Comparison of ENCODE assay signal across 25 mouse cellular contexts in the genomic region with DNA sequence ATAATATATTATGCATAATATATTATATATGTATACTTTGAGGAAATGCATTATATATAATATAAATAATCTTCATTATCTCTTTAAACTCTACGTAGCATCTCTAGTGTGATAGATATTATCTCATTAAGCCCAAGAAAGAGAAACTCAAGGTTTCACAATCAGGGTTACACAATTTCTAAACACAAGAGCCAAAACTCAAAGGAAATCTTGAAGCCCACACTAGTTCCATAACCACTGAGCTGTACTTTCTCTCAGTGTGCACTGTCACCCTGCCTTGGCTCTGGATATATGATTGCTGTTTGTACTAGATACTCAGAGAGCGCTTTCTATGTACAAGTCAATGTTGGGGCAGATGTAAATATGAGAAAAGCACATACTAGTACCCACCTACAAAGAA.
"Had no signal": no experiment of that assay in that cellular context is flagged by ENCODE, and none has a peak within 500 bp of the region (broad histone marks: within the 10 kb centered on the region; RNA-seq: fewer than 3 reads in every experiment).

No protein-coding gene starts in this region.

- H3K4me3 ChIP-seq: heart, embryonic 10.5 days; heart, embryonic 12.5 days; hindbrain, embryonic 10.5 days; hindbrain, embryonic 12.5 days; intestine, embryonic 15.5 days; layer of hippocampus, adult 2 months; left cerebral cortex, adult 2 months; limb, embryonic 13.5 days; limb, embryonic 15.5 days had no signal

- H3K4me1 ChIP-seq: heart, embryonic 10.5 days; heart, embryonic 12.5 days; intestine, embryonic 15.5 days had no signal

- ATAC-seq: forebrain, postnatal 0 days; hindbrain, embryonic 16.5 days; inflammation-experienced regulatory T-cells, adult 6 months; intestine, embryonic 15.5 days; intestine, postnatal 0 days had no signal

- H3K27ac ChIP-seq: heart, embryonic 10.5 days; hindbrain, embryonic 10.5 days; hindbrain, embryonic 12.5 days; hindbrain, embryonic 14.5 days; intestine, embryonic 15.5 days; layer of hippocampus, adult 2 months; left cerebral cortex, adult 2 months; limb, embryonic 13.5 days; limb, embryonic 15.5 days had no signal

- H3K4me2 ChIP-seq: heart, embryonic 12.5 days; hindbrain, embryonic 12.5 days; hindbrain, embryonic 14.5 days; intestine, embryonic 15.5 days; limb, embryonic 13.5 days; limb, embryonic 15.5 days had no signal

- H3K9ac ChIP-seq: forebrain, postnatal 0 days; heart, embryonic 12.5 days; hindbrain, embryonic 12.5 days; hindbrain, embryonic 14.5 days; intestine, embryonic 15.5 days; limb, embryonic 13.5 days; limb, embryonic 15.5 days had no signal

- H3K9me3 ChIP-seq: heart, embryonic 10.5 days; heart, embryonic 12.5 days; hindbrain, embryonic 10.5 days; hindbrain, embryonic 12.5 days; intestine, embryonic 15.5 days; limb, embryonic 13.5 days; limb, embryonic 15.5 days had no signal

- DNase-seq: forebrain, postnatal 0 days; gastrocnemius, postnatal 14 days; gastrocnemius, postnatal 36 days; heart, adult 18-20 months; heart, postnatal 10 days; heart, postnatal 4 days; kidney, adult 18-20 months; kidney, adult 8-10 months; kidney, postnatal 10 days; kidney, postnatal 25 days; kidney, postnatal 4 days; left cerebral cortex, postnatal 4 days had no signal

- H3K36me3 ChIP-seq: heart, embryonic 10.5 days; heart, embryonic 12.5 days; hindbrain, embryonic 10.5 days; hindbrain, embryonic 12.5 days; intestine, embryonic 15.5 days; limb, embryonic 13.5 days; limb, embryonic 15.5 days had no signal

- H3K27me3 ChIP-seq: heart, embryonic 12.5 days; hindbrain, embryonic 12.5 days; intestine, embryonic 15.5 days; limb, embryonic 13.5 days; limb, embryonic 15.5 days had no signal
